Mouse (Mus musculus) intestine, embryonic 16.5 days (tissue): ENCODE measurements at regions not wholly inside any gene's neighbourhood (a gene's known extent, or its start where the extent isn't known, plus 50 kb on each side); places are given as distances from the start of the nearest gene placed in this dataset.

ENCODE experiments used
- ATAC-seq: fragments of 200-750 bp; cut with Nextera tagmentation; 2 replicates; pipeline ENCODE4 v1.8.0; 2017; ENCODE audit warnings: moderate TSS enrichment, moderate library complexity
- H3K27ac ChIP-seq: fragments of 300-500 bp; sonication (generic); 2 replicates; pipeline ENCODE4 v1.5.1; 2014; ENCODE audit warnings: mild to moderate bottlenecking, low read length
- H3K27me3 ChIP-seq: fragments of 300-500 bp; sonication (generic); replicated peaks from 2 replicates; pipeline ENCODE4 v1.6.1; 2014; ENCODE audit warnings: low read length, control low read depth, mixed read lengths; ENCODE audit not compliant: control insufficient read depth, insufficient read depth
- H3K36me3 ChIP-seq: fragments of 300-500 bp; sonication (generic); 2 replicates; pipeline ENCODE4 v1.6.1; 2014; ENCODE audit warnings: low read length, control low read depth; ENCODE audit not compliant: control insufficient read depth, insufficient read depth
- H3K4me1 ChIP-seq: fragments of 300-500 bp; sonication (generic); 2 replicates; pipeline ENCODE4 v1.6.1; 2014; ENCODE audit warnings: low read length, control low read depth, mixed read lengths; ENCODE audit not compliant: control insufficient read depth, insufficient read depth
- H3K4me2 ChIP-seq: fragments of 300-500 bp; sonication (generic); 2 replicates; pipeline ENCODE4 v1.6.1; 2014; ENCODE audit warnings: low read depth, low read length, control low read depth
- H3K4me3 ChIP-seq: fragments of 300-500 bp; sonication (generic); 2 replicates; pipeline ENCODE4 v1.5.1; 2014; ENCODE audit warnings: mild to moderate bottlenecking, low read length
- H3K9ac ChIP-seq: fragments of 300-500 bp; sonication (generic); 2 replicates; pipeline ENCODE4 v1.6.1; 2014; ENCODE audit warnings: low read depth, low read length
- H3K9me3 ChIP-seq: fragments of 300-500 bp; sonication (generic); 2 replicates; pipeline ENCODE4 v1.6.1; 2016; ENCODE audit warnings: low read length, control low read depth; ENCODE audit not compliant: control insufficient read depth
- WGBS: fragments of 180-500 bp; shearing (Covaris S2); extraction: QIAGEN DNeasy Blood & Tissue Kit; methylation state at CpG from one replicate; pipeline ENCODE4 v1.1.7; 2014; 5-methylcytosine and 5-hydroxymethylcytosine counted together

DNA sequence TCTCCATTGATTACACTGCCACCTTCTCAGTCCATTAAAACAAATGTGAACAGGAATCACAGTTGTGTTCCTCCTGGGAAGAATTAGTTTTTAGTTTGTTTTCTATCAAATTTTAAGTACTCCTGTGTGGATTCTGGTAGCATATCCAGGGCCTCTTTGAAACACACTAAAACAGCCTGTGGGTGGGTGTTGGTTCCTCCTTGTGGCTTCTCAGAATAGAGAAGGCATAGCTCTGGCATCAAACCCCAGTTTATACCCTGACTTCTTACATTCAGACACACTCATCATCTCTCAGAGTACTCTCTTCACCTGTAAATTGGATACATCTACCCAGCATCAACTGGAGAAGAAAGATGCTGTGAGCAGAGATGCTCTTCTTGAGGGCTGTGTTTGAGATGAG, 265.7 kb upstream of the Irx4 start:
- H3K27me3 ChIP-seq = no peaks in the 10 kb centered on the region
- H3K4me1 ChIP-seq = no peaks in the 10 kb centered on the region
- ATAC-seq = no peak
- no peak overlapping the region for H3K27ac ChIP-seq
- H3K9ac ChIP-seq = no peak overlapping the region
- H3K9me3 ChIP-seq = no peaks in the 10 kb centered on the region
- no peak overlapping the region for H3K4me3 ChIP-seq
- no peak overlapping the region for H3K4me2 ChIP-seq
- H3K36me3 ChIP-seq = no peaks in the 10 kb centered on the region

DNA sequence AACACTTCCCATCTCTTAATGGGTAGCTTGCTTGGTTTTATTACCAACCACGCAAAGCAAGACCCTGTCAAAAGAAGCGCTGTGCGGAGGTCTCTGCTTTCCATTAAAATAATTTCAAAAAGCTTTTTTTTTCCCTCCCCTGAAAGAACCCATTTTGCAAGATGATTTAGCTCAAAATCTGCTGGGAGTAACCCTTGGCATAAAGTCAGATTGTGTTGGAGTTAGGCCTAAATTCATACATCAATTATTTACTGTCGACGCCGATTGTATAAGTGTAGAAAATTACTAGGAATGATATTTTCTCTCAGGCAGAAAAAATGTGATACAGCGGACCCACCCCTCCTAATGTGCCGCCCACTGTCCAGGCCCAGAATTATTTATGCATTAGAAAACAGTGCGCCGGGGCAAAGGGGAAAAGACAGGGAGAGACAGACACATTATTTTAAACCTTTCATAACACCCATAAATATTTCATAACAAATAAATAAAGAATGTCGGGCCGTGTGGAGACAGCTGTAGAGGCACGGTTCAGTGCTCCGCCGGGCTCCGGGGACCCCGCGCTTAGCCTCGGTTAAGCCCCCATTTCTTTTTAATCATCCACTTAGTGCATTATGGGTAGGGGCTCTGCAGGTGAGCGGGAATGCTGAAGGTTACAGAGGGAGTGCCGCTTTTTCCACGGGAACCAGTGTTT, 251.3 kb upstream of the Irx4 start:
- H3K27me3 ChIP-seq = no peaks in the 10 kb centered on the region
- no peaks in the 10 kb centered on the region for H3K9me3 ChIP-seq
- no peaks in the 10 kb centered on the region for H3K36me3 ChIP-seq
- no peak overlapping the region for H3K4me2 ChIP-seq
- ATAC-seq = no peak
- H3K4me3 ChIP-seq = no peak overlapping the region
- H3K9ac ChIP-seq = no peak overlapping the region
- no peak overlapping the region for H3K27ac ChIP-seq
- H3K4me1 ChIP-seq = no peaks in the 10 kb centered on the region
- WGBS = 43% methylated on average over 22 of the region's 22 CpGs

DNA sequence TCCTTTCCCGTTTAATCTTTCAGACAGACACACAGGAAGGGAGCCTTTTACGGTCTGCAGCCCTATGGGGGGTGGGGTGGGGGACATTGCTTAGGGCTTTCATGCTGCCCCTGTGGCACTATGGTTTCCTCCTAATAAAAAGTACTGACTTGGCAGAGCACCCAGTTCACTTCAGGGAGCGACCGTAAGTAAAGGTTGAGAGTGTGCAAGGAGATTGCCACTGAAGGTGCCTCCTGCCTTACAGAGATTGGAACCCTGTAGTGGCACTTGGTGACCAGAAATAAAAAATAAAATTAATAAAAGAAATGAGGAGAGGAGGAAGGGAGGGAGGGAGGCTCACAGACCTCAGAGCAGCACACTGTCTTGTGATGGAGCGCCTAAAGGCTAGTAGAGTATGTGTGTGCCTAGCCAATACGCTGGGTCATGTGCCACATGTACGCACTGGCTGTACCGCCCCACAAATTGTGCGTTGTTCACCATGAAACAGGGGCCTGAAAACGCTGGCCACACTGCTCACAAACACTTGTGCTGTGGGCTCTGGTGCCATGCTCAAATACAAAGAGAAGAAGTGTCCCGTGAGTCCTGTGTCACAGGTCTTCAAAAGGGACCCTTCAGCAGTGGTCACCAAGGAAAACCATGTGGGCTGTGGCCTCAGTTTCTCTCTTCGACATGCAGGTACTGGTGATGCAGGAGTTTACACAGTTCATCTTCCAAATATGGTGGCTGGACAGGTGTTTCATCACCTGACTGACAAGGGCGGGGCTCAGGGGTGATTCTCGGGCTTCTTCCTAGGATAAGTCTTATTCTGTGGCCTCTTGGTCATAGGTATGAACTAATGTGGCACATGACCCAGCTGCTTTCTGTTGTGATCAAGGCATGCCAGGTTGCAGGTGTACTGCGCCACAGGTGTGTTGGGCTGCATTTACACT, 250.5 kb upstream of the Irx4 start:
- Histone ChIP-seq H3K27me3 (no peaks in the 10 kb centered on the region), H3K9me3 (no peaks in the 10 kb centered on the region), H3K4me1 (no peaks in the 10 kb centered on the region), H3K27ac (no peak overlapping the region), H3K4me2 (no peak overlapping the region), H3K36me3 (no peaks in the 10 kb centered on the region), H3K9ac (no peak overlapping the region), H3K4me3 (no peak overlapping the region)
- 77% methylated on average over 15 of the region's 15 CpGs for WGBS
- no peak for ATAC-seq

DNA sequence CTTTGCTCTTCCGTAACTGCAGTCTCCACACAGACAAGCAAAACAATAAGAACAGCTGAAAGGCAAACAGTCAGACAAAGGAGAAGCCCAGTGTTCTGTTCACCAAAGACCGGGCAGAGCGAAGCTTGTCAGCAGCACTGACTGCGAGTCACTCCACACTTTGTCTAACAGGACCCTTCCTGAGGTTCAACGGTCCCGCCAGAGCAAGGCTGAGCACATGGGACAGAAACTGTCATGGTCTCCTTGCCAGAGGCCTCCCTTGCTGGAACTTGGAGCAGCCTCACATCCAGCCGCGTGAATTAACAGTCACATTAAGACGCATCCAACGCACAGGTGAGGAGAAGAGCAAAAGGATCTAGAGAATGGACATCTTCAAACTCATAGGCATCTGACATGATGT, 241.1 kb upstream of the Irx4 start:
- no peak overlapping the region for H3K9ac ChIP-seq
- H3K9me3 ChIP-seq = no peaks in the 10 kb centered on the region
- H3K27me3 ChIP-seq = no peaks in the 10 kb centered on the region
- 86% methylated on average over 10 of the region's 10 CpGs for WGBS
- H3K36me3 ChIP-seq = no peaks in the 10 kb centered on the region
- H3K4me1 ChIP-seq = no peaks in the 10 kb centered on the region
- no peak overlapping the region for H3K4me3 ChIP-seq
- no peak overlapping the region for H3K4me2 ChIP-seq
- ATAC-seq = no peak
- no peak overlapping the region for H3K27ac ChIP-seq

DNA sequence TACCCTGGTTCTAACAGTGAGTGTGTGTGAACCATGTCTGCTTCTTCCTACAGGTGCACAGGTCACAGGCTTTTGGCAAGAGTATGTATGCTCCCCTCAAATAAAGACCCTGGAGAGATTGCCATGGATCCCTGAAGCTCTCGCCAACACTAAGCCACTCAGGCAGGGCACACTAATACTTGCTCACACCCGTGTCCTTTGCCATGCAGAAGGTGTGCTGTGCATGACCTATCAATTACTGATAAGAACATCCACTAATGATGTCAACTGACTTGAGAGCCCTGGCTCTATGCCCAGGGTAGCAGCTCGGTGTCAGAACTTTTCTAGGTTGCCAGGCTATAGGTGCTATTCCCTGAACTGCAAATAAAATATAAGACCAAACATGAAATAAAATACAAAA, 229.1 kb upstream of the Irx4 start:
- ATAC-seq = no peak
- H3K27ac ChIP-seq = no peak overlapping the region
- H3K4me3 ChIP-seq = no peak overlapping the region
- no peaks in the 10 kb centered on the region for H3K9me3 ChIP-seq
- H3K9ac ChIP-seq = no peak overlapping the region
- no peaks in the 10 kb centered on the region for H3K36me3 ChIP-seq
- no peaks in the 10 kb centered on the region for H3K4me1 ChIP-seq
- no peak overlapping the region for H3K4me2 ChIP-seq
- 60% methylated on average over 3 of the region's 3 CpGs for WGBS
- H3K27me3 ChIP-seq = no peaks in the 10 kb centered on the region

DNA sequence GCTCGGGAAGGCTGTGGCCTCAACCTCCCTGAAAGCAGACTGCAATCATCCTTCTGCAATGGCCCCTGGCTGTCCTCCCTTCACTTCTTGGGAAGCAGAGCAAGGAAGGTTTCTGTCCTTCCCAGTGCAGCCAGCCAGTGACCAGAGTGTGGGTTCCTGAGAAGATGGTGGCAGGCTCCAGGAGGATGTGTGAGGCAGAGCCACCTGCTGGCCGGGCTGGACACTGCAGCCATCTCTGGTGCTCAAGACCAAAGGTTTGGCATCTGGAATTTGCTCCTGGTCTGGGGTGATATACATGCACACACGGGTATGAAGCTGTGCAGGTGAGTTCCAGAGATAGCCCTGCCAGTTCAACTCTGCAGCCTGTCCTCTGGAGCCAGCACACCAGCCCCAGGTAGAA, 227.2 kb upstream of the Irx4 start:
- no peaks in the 10 kb centered on the region for H3K4me1 ChIP-seq
- H3K27me3 ChIP-seq = no peaks in the 10 kb centered on the region
- H3K9ac ChIP-seq = no peak overlapping the region
- no peak for ATAC-seq
- H3K27ac ChIP-seq = no peak overlapping the region
- WGBS = 28% methylated on average over 3 of the region's 3 CpGs
- H3K4me3 ChIP-seq = no peak overlapping the region
- H3K36me3 ChIP-seq = no peaks in the 10 kb centered on the region
- H3K4me2 ChIP-seq = no peak overlapping the region
- H3K9me3 ChIP-seq = no peaks in the 10 kb centered on the region

DNA sequence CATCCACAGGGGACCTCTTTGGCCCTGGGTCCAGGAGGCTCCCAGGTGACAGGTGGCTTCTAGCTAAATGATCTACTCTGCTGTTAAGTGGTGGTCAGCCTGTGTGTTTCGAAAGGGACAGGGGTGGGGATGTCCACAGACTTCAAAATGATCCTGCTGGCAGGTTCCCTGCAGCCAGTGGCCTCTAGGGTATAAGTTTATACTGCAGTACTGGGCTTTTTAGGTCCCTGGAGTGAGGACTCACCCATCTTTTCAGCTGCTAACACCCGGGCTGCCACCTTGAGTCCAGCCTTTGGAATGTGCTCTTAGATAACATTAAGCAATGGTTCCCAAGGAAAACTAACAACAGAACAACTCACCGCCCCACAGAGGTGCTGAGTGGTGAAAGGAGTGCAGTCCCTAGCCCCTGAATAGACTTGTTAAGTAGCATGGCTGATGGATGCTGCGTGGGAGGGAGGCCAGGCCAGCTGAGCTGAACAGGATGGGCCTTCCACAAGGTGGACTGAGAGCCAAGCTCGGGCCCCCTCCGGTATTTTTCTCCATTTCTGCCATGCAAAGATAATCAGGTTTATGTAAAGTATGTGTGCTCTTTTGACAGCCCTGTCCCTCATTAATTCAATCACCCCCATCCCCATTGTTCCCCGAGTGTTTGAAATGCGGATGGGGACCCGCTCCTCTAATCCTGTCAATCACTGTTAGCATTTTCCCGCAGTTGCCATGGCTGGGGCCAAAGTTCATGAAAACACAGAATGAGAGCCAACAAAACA, 226.0 kb upstream of the Irx4 start:
- Histone ChIP-seq H3K36me3 (no peaks in the 10 kb centered on the region), H3K4me2 (no peak overlapping the region), H3K4me3 (no peak overlapping the region), H3K9me3 (no peaks in the 10 kb centered on the region), H3K9ac (no peak overlapping the region), H3K27ac (no peak overlapping the region), H3K4me1 (no peaks in the 10 kb centered on the region), H3K27me3 (no peaks in the 10 kb centered on the region)
- 40% methylated on average over 10 of the region's 10 CpGs for WGBS
- no peak for ATAC-seq

DNA sequence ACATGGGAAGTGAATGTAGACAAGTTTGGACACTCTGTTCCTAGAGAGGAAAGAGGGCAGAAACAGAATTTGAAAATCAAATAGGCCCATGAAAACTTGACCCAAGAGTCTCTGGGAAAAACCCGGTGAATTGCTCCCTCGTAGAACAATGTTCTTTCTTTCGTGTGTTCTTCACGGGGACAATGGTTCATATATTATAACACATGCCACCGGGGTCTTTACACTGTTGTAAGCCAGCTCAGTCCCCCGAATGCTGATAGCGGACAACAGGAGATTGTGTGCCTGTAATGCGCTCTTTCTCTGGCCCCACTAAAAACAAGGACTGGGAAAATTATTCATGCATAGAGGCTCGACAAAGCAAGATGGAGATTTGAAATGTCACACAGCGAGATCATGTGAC, 225.4 kb upstream of the Irx4 start:
- Histone ChIP-seq H3K9me3 (no peaks in the 10 kb centered on the region), H3K4me1 (no peaks in the 10 kb centered on the region), H3K36me3 (no peaks in the 10 kb centered on the region), H3K27ac (no peak overlapping the region), H3K4me2 (no peak overlapping the region), H3K27me3 (no peaks in the 10 kb centered on the region), H3K9ac (no peak overlapping the region), H3K4me3 (no peak overlapping the region)
- 74% methylated on average over 10 of the region's 10 CpGs for WGBS
- ATAC-seq = no peak

DNA sequence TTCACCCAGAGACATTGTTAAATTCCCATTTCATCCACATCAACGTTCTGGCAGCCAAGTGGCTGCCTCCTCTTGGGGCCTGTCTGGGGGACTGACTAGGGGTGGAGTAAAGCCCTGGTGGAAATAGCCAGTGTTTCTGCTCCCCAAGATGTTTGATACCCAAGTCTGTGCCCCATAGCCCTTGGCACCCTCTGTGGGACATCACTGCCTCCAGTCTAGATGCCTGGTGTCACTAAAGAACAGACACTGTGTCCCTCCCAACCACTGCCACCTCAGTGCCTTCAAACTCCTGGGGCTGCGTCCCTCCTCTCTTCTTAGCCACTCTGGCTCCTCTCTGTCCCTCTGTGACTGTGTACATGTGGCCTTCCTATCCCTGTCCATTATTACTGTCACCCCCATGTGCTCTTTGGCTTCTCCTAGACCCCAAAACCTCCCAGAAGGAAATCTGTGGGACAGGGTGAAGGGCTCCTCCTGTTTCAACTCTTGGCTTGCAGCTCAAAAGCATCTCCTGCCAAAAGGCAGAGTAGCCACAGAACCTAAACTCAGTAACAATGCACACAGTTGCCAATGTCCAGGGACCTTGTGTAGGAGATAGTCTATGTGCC, 224.8 kb upstream of the Irx4 start:
- H3K9ac ChIP-seq = no peak overlapping the region
- H3K27ac ChIP-seq = no peak overlapping the region
- H3K4me2 ChIP-seq = no peak overlapping the region
- H3K4me3 ChIP-seq = no peak overlapping the region
- no peaks in the 10 kb centered on the region for H3K36me3 ChIP-seq
- H3K4me1 ChIP-seq = no peaks in the 10 kb centered on the region
- no peaks in the 10 kb centered on the region for H3K27me3 ChIP-seq
- 64% methylated on average over 2 of the region's 2 CpGs for WGBS
- no peaks in the 10 kb centered on the region for H3K9me3 ChIP-seq
- no peak for ATAC-seq
